Mouse (Mus musculus): ENCODE data around the gene Nipbl. TPM values are rescaled to one million over a fixed set of nuclear protein-coding genes. Genes with fewer than 3 reads are reported as not detected.
A peak's percentile ranks its signal among the peaks of the same experiment; 100 is the strongest.

Nipbl gene
- total and polyA plus RNA-seq, 3 experiments, result 7.3 to 147 (median 53.4) TPM

DNA sequence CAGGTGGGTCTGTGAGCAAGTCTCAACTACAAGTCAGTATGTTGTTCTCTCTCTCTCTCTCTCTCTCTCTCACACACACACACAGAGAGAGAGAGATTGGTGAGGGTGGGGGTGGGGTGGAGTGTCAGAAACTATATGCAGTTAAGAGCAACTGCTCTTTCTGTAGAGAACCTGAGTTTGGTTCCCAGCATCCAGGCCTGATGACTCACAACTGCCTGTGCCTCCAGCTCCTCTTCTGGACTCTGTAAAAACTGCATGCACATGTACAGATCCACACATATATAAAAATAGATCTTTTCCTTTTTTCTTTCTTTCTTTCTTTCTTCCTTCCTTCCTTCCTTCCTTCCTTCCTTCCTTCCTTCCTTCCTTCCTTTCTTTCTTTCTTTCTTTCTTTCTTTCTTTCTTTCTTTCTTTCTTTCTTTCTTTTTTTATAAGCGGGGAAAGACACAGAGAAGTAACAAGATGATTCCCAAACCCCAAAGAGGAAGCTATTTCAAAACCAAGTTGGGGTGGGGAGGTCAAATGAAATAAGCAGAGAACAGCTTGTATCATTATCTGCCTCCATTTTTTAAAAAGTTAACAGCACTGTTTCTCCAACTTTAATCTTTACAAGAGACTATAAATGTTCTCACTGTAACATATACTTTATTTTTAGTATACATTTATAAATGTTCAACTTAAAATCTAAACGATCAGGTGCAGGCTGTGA lies 10.9 kb downstream of the Nipbl start:
- DNase-seq (ENCODE audit: low spot score) (no peak), ATAC-seq (ENCODE audit: extremely low read depth, insufficient number of reproducible peaks, low FRiP score, poor library complexity, severe bottlenecking) (peak; percentile 28; the same call in 1 of the 2 replicates)

GRCm38 (mm10) chr15:8432534-8432933 lies 11.7 kb downstream of the Nipbl start:
- H3K4me3 ChIP-seq (ENCODE audit: low read depth, low read length), result no peak overlapping the region
- H3K36me3 ChIP-seq (replicated peaks), result peaks cover 20% of the 10 kb centered on the region
- H3K4me1 ChIP-seq (ENCODE audit: insufficient read depth, low read depth, low read length), result peaks cover 26% of the 10 kb centered on the region
- 0 out of 2 replicates have a peak, but pooled peaks have one; percentile 8 for ATAC-seq (ENCODE audit: extremely low read depth, insufficient number of reproducible peaks, low FRiP score, poor library complexity, severe bottlenecking)
- DNase-seq (ENCODE audit: low spot score), result no peak
- no peaks in the 10 kb centered on the region for H3K27me3 ChIP-seq (ENCODE audit: insufficient read depth, low read length)
- no peaks in the 10 kb centered on the region for H3K9me3 ChIP-seq (replicated peaks)
- no peak for TF ChIP-seq GATA2 (IDR thresholded peaks at IDR 0.05; ENCODE audit: borderline replicate concordance, low read depth, low read length)
- TF ChIP-seq GATA1 (IDR thresholded peaks at IDR 0.05; ENCODE audit: borderline replicate concordance, low read length), result no peak
- TF ChIP-seq CTCF (IDR thresholded peaks at IDR 0.05; ENCODE audit: low read depth, low read length), result no peak
- no peak for TF ChIP-seq TAL1 (conservative IDR thresholded peaks at IDR 0.05; ENCODE audit: low read depth, low read length)
- no peak for TF ChIP-seq POLR2AphosphoS5 (IDR thresholded peaks at IDR 0.05; ENCODE audit: insufficient replicate concordance, low read depth, low read length)

More for the DNA sequence above, 10.9 kb downstream of the Nipbl start:
- TF ChIP-seq POLR2AphosphoS5 (IDR thresholded peaks at IDR 0.05; ENCODE audit: insufficient replicate concordance, low read depth, low read length), result no peak
- TF ChIP-seq GATA2 (IDR thresholded peaks at IDR 0.05; ENCODE audit: borderline replicate concordance, low read depth, low read length), result no peak
- TF ChIP-seq GATA1 (IDR thresholded peaks at IDR 0.05; ENCODE audit: borderline replicate concordance, low read length), result no peak
- Histone ChIP-seq H3K4me3 (ENCODE audit: low read depth, low read length) (no peak overlapping the region), H3K36me3 (replicated peaks) (peaks cover 19% of the 10 kb centered on the region), H3K27me3 (ENCODE audit: insufficient read depth, low read length) (no peaks in the 10 kb centered on the region), H3K9me3 (replicated peaks) (no peaks in the 10 kb centered on the region), H3K4me1 (ENCODE audit: insufficient read depth, low read depth, low read length) (peaks cover 30% of the 10 kb centered on the region)

- Histone ChIP-seq H3K4me3 (ENCODE audit: low read depth, low read length) (no peak overlapping the region), H3K9me3 (replicated peaks) (no peaks in the 10 kb centered on the region), H3K27me3 (ENCODE audit: insufficient read depth, low read length) (no peaks in the 10 kb centered on the region), H3K4me1 (ENCODE audit: insufficient read depth, low read depth, low read length) (peaks cover 18% of the 10 kb centered on the region), H3K36me3 (replicated peaks) (peaks cover 29% of the 10 kb centered on the region)
- no peak for DNase-seq (ENCODE audit: low spot score)
- TF ChIP-seq TAL1 (conservative IDR thresholded peaks at IDR 0.05; ENCODE audit: low read depth, low read length) (no peak), GATA1 (IDR thresholded peaks at IDR 0.05; ENCODE audit: borderline replicate concordance, low read length) (no peak), CTCF (IDR thresholded peaks at IDR 0.05; ENCODE audit: low read depth, low read length) (no peak), GATA2 (IDR thresholded peaks at IDR 0.05; ENCODE audit: borderline replicate concordance, low read depth, low read length) (no peak), POLR2AphosphoS5 (IDR thresholded peaks at IDR 0.05; ENCODE audit: insufficient replicate concordance, low read depth, low read length) (no peak)
- no peak for ATAC-seq (ENCODE audit: extremely low read depth, insufficient number of reproducible peaks, low FRiP score, poor library complexity, severe bottlenecking)
Measured at GRCm38 (mm10) chr15:8429502-8429901, 14.8 kb downstream of the Nipbl start.

DNA sequence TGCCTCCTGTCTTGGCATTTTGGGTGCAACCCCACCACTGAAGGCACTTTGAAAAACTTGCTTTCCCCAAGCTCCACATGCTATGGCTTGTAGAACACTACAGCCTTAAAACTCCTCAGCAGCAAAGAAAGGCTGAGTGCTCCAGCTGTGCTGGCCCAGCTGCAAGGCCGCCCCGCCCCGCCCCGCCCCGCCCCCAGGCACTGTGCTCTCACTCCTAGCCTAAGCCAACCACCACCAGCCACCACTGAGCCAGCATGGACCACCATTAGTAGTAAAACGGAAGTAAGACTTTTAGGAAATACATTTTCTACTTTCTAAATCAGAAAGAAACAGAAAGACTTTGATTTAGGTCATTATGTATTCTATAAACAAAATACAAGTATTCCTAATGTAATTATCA lies 23.4 kb downstream of the Nipbl start:
- Histone ChIP-seq H3K9me3 (replicated peaks) (no peaks in the 10 kb centered on the region), H3K36me3 (replicated peaks) (peaks cover 17% of the 10 kb centered on the region), H3K4me1 (ENCODE audit: insufficient read depth, low read depth, low read length) (peaks cover 41% of the 10 kb centered on the region), H3K27me3 (ENCODE audit: insufficient read depth, low read length) (no peaks in the 10 kb centered on the region), H3K4me3 (ENCODE audit: low read depth, low read length) (no peak overlapping the region)
- peak; percentile 15 for DNase-seq (ENCODE audit: low spot score)
- TF ChIP-seq GATA1 (IDR thresholded peaks at IDR 0.05; ENCODE audit: borderline replicate concordance, low read length) (no peak), TAL1 (conservative IDR thresholded peaks at IDR 0.05; ENCODE audit: low read depth, low read length) (no peak), GATA2 (IDR thresholded peaks at IDR 0.05; ENCODE audit: borderline replicate concordance, low read depth, low read length) (no peak), CTCF (IDR thresholded peaks at IDR 0.05; ENCODE audit: low read depth, low read length) (no peak), POLR2AphosphoS5 (IDR thresholded peaks at IDR 0.05; ENCODE audit: insufficient replicate concordance, low read depth, low read length) (no peak)
- peak; percentile 57 for ATAC-seq (ENCODE audit: extremely low read depth, insufficient number of reproducible peaks, low FRiP score, poor library complexity, severe bottlenecking)

GRCm38 (mm10) chr15:8416500-8417138 lies 27.6 kb downstream of the Nipbl start:
- TF ChIP-seq POLR2AphosphoS5 (IDR thresholded peaks at IDR 0.05; ENCODE audit: insufficient replicate concordance, low read depth, low read length), result no peak
- DNase-seq (ENCODE audit: low spot score), result no peak
- Histone ChIP-seq H3K4me1 (ENCODE audit: insufficient read depth, low read depth, low read length) (peaks cover 72% of the 10 kb centered on the region), H3K9me3 (replicated peaks) (no peaks in the 10 kb centered on the region), H3K27me3 (ENCODE audit: insufficient read depth, low read length) (no peaks in the 10 kb centered on the region), H3K4me3 (ENCODE audit: low read depth, low read length) (no peak overlapping the region), H3K36me3 (replicated peaks) (peaks cover 8% of the 10 kb centered on the region)
- ATAC-seq (ENCODE audit: extremely low read depth, insufficient number of reproducible peaks, low FRiP score, poor library complexity, severe bottlenecking), result no peak

- no peaks in the 10 kb centered on the region for H3K27me3 ChIP-seq (ENCODE audit: insufficient read depth, low read length)
- H3K4me3 ChIP-seq (ENCODE audit: low read depth, low read length), result no peak overlapping the region
- no peaks in the 10 kb centered on the region for H3K9me3 ChIP-seq (replicated peaks)
- TF ChIP-seq POLR2AphosphoS5 (IDR thresholded peaks at IDR 0.05; ENCODE audit: insufficient replicate concordance, low read depth, low read length) (no peak), TAL1 (conservative IDR thresholded peaks at IDR 0.05; ENCODE audit: low read depth, low read length) (no peak), CTCF (IDR thresholded peaks at IDR 0.05; ENCODE audit: low read depth, low read length) (no peak), GATA1 (IDR thresholded peaks at IDR 0.05; ENCODE audit: borderline replicate concordance, low read length) (no peak)
- peaks cover 8% of the 10 kb centered on the region for H3K36me3 ChIP-seq (replicated peaks)
- H3K4me1 ChIP-seq (ENCODE audit: insufficient read depth, low read depth, low read length), result peaks cover 71% of the 10 kb centered on the region
- DNase-seq (ENCODE audit: low spot score), result no peak
- ATAC-seq (ENCODE audit: extremely low read depth, insufficient number of reproducible peaks, low FRiP score, poor library complexity, severe bottlenecking), result no peak
Measured at GRCm38 (mm10) chr15:8413356-8413755, 30.9 kb downstream of the Nipbl start.

Measured in G1E (cell line).